Mouse (Mus musculus) C2C12 (cell line): ENCODE measurements around the gene Rcc2.
A peak's percentile ranks its signal among the peaks of the same experiment; 100 is the strongest.

Experiments
- CEBPB ChIP-seq: IDR thresholded peaks from one replicate; pipeline ENCODE4 v1.6.1; 2011; ENCODE audit warnings: low read depth, mild to moderate bottlenecking, control low read depth, moderate library complexity
- CTCF ChIP-seq: IDR thresholded peaks from one replicate; pipeline ENCODE4 v1.5.1; 2011; ENCODE audit not compliant: control insufficient read depth, insufficient read depth, insufficient read length
- MAX ChIP-seq: IDR thresholded peaks from one replicate; pipeline ENCODE4 v1.6.1; 2011; ENCODE audit warnings: mild to moderate bottlenecking, control low read depth
- MYOG ChIP-seq: IDR thresholded peaks from one replicate; pipeline ENCODE4 v1.6.1; 2011; ENCODE audit not compliant: control insufficient read depth, insufficient read length; ENCODE audit errors: extremely low read depth
- USF1 ChIP-seq: IDR thresholded peaks from one replicate; pipeline ENCODE4 v1.6.1; 2011; ENCODE audit warnings: low read depth, mild to moderate bottlenecking, control low read depth, moderate library complexity

GRCm38 (mm10) chr4:140667802-140668201 is 32.5 kb upstream of the Rcc2 start:
- TF ChIP-seq MYOG (no peak), CTCF (no peak), USF1 (no peak), MAX (peak; percentile 80), CEBPB (peak; percentile 71)
